ENCODE assay signal across 8 mouse cellular contexts in the genomic region with DNA sequence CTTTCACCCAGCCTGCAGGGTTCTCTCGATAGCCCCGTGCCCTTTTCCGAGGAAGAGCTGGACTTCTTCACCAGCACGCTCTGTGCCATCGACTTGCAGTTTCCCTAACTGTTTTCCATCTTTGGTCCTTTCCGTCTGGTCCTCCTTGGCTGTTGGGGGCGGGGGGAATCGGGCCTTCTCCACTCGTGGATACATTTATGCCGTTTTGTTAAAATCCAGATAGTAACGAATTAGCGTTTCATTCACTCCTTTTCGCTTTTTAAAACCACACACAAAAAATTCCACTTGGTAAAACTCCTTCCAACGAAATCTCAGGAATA. TPM values are rescaled to one million over a fixed set of nuclear protein-coding genes. Genes with fewer than 3 reads are reported as not detected.
DNase-seq lines count a peak whose midpoint lies in the region; ATAC-seq and TF ChIP-seq lines count a peak whose summit lies in the region.

No protein-coding gene starts in this region.

- peaks cover 78% of the 10 kb centered on the region for H3K27me3 ChIP-seq in hindbrain, embryonic 12.5 days
- peaks cover 83% of the 10 kb centered on the region for H3K27me3 ChIP-seq in liver, postnatal 0 days (ENCODE audit: insufficient read depth, low read length)

- ATAC-seq in hindbrain, embryonic 12.5 days (ENCODE audit: low FRiP score): no peak
- no peak for ATAC-seq in liver, postnatal 0 days

- TF ChIP-seq POLR2A in lung, adult 2 months (IDR thresholded peaks at IDR 0.05; ENCODE audit: borderline replicate concordance, extremely low read depth, low read depth, low read length): no peak

- H3K36me3 ChIP-seq in hindbrain, embryonic 12.5 days: no peaks in the 10 kb centered on the region
- H3K36me3 ChIP-seq in liver, postnatal 0 days (replicated peaks; ENCODE audit: insufficient read depth, low read length): no peaks in the 10 kb centered on the region

- 17% methylated on average over 14 of the region's 14 CpGs for WGBS in lung, adult 2 months
- under 1% methylated on average over 14 of the region's 14 CpGs for WGBS in hindbrain, embryonic 12.5 days
- 10% methylated on average over 14 of the region's 14 CpGs for WGBS in liver, postnatal 0 days (ENCODE audit: insufficient replicate concordance)

- no peak for TF ChIP-seq EP300 in liver, postnatal 0 days (IDR thresholded peaks at IDR 0.05; ENCODE audit: low read depth)

- peak overlapping the region; percentile 92 for H3K9ac ChIP-seq in hindbrain, embryonic 12.5 days
- peak overlapping the region; percentile 44 for H3K9ac ChIP-seq in liver, postnatal 0 days (replicated peaks)

- no peak for TF ChIP-seq CTCF in lung, adult 2 months (IDR thresholded peaks at IDR 0.05; ENCODE audit: insufficient read depth, low read length)
- no peak for TF ChIP-seq CTCF in liver, postnatal 0 days (IDR thresholded peaks at IDR 0.05; ENCODE audit: low read depth)

- H3K27ac ChIP-seq in hindbrain, embryonic 12.5 days: peak overlapping the region; percentile 96
- H3K27ac ChIP-seq in liver, postnatal 0 days (ENCODE audit: low read depth): peak overlapping the region; percentile 57; the same call in 1 of the 2 replicates

- H3K4me2 ChIP-seq in hindbrain, embryonic 12.5 days (replicated peaks): peak overlapping the region; percentile 64
- H3K4me2 ChIP-seq in liver, postnatal 0 days (ENCODE audit: low read depth, low read length): peak overlapping the region; percentile 51

- DNase-seq in embryo, embryonic 10.5 days (ENCODE audit: low spot score): peak; percentile 64
- DNase-seq in embryo, embryonic 10 days (ENCODE audit: low spot score): no peak
- DNase-seq in lung, adult 2 months: no peak
- DNase-seq in lung, postnatal 36 days: no peak
- DNase-seq in liver, postnatal 0 days: no peak
- no peak for DNase-seq in left cerebral cortex, adult 9 months (ENCODE audit: low spot score in 2 of 2)
- DNase-seq in c-Kit-positive CD71-positive TER-119-positive erythroid progenitor cells, embryonic 14.5 days (ENCODE audit: low spot score): no peak

- H3K9me3 ChIP-seq in hindbrain, embryonic 12.5 days (replicated peaks): no peaks in the 10 kb centered on the region
- H3K9me3 ChIP-seq in liver, postnatal 0 days (ENCODE audit: low read length): no peaks in the 10 kb centered on the region

- H3K4me3 ChIP-seq in lung, adult 2 months (replicated peaks; ENCODE audit: extremely low read depth, low read depth, low read length): peak overlapping the region; percentile 71
- H3K4me3 ChIP-seq in hindbrain, embryonic 12.5 days: peak overlapping the region; percentile 54
- peak overlapping the region; percentile 34 for H3K4me3 ChIP-seq in liver, postnatal 0 days (ENCODE audit: low read depth, low read length)

- H3K4me1 ChIP-seq in lung, adult 2 months (ENCODE audit: control insufficient read depth, insufficient read depth, low read length): no peaks in the 10 kb centered on the region
- peaks cover 22% of the 10 kb centered on the region for H3K4me1 ChIP-seq in hindbrain, embryonic 12.5 days
- no peaks in the 10 kb centered on the region for H3K4me1 ChIP-seq in liver, postnatal 0 days (ENCODE audit: insufficient read depth)

RNA-seq across cellular contexts. Expression of a gene that starts 3.2 kb away (rescaled TPM):
- 19.7 and 24.7 TPM in 2 replicates for polyA plus RNA-seq in lung, adult 2 months (2012; rRNA removed)
- polyA plus RNA-seq in hindbrain, embryonic 12.5 days (2016; fragmentation: Nextera tagmentation; extraction: Ambion mirVana): 58.2 and 73.9 TPM in 2 replicates
- polyA plus RNA-seq in liver, postnatal 0 days (2015; fragmentation: Nextera tagmentation; extraction: Ambion mirVana): 0.67 and 1.1 TPM in 2 replicates

RNA-seq across cellular contexts. Expression of a gene that starts 12.1 kb away (rescaled TPM):
- polyA plus RNA-seq in lung, adult 2 months (2012; rRNA removed): not detected in 2 replicates
- polyA plus RNA-seq in hindbrain, embryonic 12.5 days (2016; fragmentation: Nextera tagmentation; extraction: Ambion mirVana): 0.82 and 2.2 TPM in 2 replicates
- not detected in 2 replicates for polyA plus RNA-seq in liver, postnatal 0 days (2015; fragmentation: Nextera tagmentation; extraction: Ambion mirVana)

RNA-seq across cellular contexts. Expression of a gene that starts 30.4 kb away (rescaled TPM):
- polyA plus RNA-seq in lung, adult 2 months (2012; rRNA removed): 11.0 and 13.2 TPM in 2 replicates
- 15.3 and 19.3 TPM in 2 replicates for polyA plus RNA-seq in hindbrain, embryonic 12.5 days (2016; fragmentation: Nextera tagmentation; extraction: Ambion mirVana)
- 0.19 and 0.26 TPM in 2 replicates for polyA plus RNA-seq in liver, postnatal 0 days (2015; fragmentation: Nextera tagmentation; extraction: Ambion mirVana)

RNA-seq across cellular contexts. Expression of a gene that starts 35.4 kb away (rescaled TPM):
- 9.9 and 12.5 TPM in 2 replicates for polyA plus RNA-seq in lung, adult 2 months (2012; rRNA removed)
- polyA plus RNA-seq in hindbrain, embryonic 12.5 days (2016; fragmentation: Nextera tagmentation; extraction: Ambion mirVana): 7.7 and 8.1 TPM in 2 replicates
- 0.22 and 0.27 TPM in 2 replicates for polyA plus RNA-seq in liver, postnatal 0 days (2015; fragmentation: Nextera tagmentation; extraction: Ambion mirVana)

RNA-seq across cellular contexts. Expression of a gene that starts 50.3 kb away (rescaled TPM):
- polyA plus RNA-seq in lung, adult 2 months (2012; rRNA removed): 12.1 and 15.6 TPM in 2 replicates
- polyA plus RNA-seq in hindbrain, embryonic 12.5 days (2016; fragmentation: Nextera tagmentation; extraction: Ambion mirVana): 74.3 and 126 TPM in 2 replicates
- polyA plus RNA-seq in liver, postnatal 0 days (2015; fragmentation: Nextera tagmentation; extraction: Ambion mirVana): 0.75 and 0.91 TPM in 2 replicates
